Mouse (Mus musculus) intestine, postnatal 0 days (tissue): Measurements from ENCODE around the gene Sipa1l1. TPM values are rescaled to one million over a fixed set of nuclear protein-coding genes. Genes with fewer than 3 reads are reported as not detected.

Source experiments
- ATAC-seq: fragments of 200-750 bp; cut with Nextera tagmentation; 2 replicates; pipeline ENCODE4 v1.8.0; 2017; ENCODE audit warnings: mild to moderate bottlenecking, moderate TSS enrichment, moderate library complexity
- H3K27ac ChIP-seq: fragments of 300-500 bp; sonication (generic); 2 replicates; pipeline ENCODE4 v1.5.1; 2014; ENCODE audit warnings: mild to moderate bottlenecking, low read depth, low read length, moderate library complexity
- H3K27me3 ChIP-seq: fragments of 300-500 bp; sonication (generic); replicated peaks from 2 replicates; pipeline ENCODE4 v1.6.1; 2014; ENCODE audit warnings: low read length, mixed read lengths; ENCODE audit not compliant: control insufficient read depth, insufficient read depth
- H3K36me3 ChIP-seq: fragments of 300-500 bp; sonication (generic); 2 replicates; pipeline ENCODE4 v1.6.1; 2014; ENCODE audit warnings: mild to moderate bottlenecking, moderate library complexity; ENCODE audit not compliant: control insufficient read depth, insufficient read depth
- H3K4me1 ChIP-seq: fragments of 300-500 bp; sonication (generic); replicated peaks from 2 replicates; pipeline ENCODE4 v1.6.1; 2014; ENCODE audit warnings: antibody characterized with exemption, low read length, mixed read lengths; ENCODE audit not compliant: control insufficient read depth, insufficient read depth
- H3K4me2 ChIP-seq: fragments of 300-500 bp; sonication (generic); replicated peaks from 2 replicates; pipeline ENCODE4 v1.6.1; 2014; ENCODE audit warnings: low read depth, mild to moderate bottlenecking, moderate library complexity
- H3K4me3 ChIP-seq: fragments of 300-500 bp; sonication (generic); 2 replicates; pipeline ENCODE4 v1.5.1; 2014; ENCODE audit warnings: low read depth, low read length
- H3K9ac ChIP-seq: fragments of 300-500 bp; sonication (generic); 2 replicates; pipeline ENCODE4 v1.6.1; 2014; ENCODE audit warnings: mild to moderate bottlenecking, low read depth, low read length
- H3K9me3 ChIP-seq: fragments of 300-500 bp; sonication (generic); 2 replicates; pipeline ENCODE4 v1.6.1; 2016; ENCODE audit warnings: mixed run types; ENCODE audit not compliant: control insufficient read depth
- CTCF ChIP-seq: sonication (generic); IDR thresholded peaks from 2 replicates; pipeline ENCODE4 v1.5.1; 2016; ENCODE audit warnings: low read depth, mild to moderate bottlenecking, control low read depth, antibody characterized with exemption, moderate library complexity
- WGBS: fragments of 180-500 bp; shearing (Covaris S2); extraction: QIAGEN DNeasy Blood & Tissue Kit; methylation state at CpG from one replicate; pipeline ENCODE4 v1.1.7; 2014; 5-methylcytosine and 5-hydroxymethylcytosine counted together
- polyA plus RNA-seq: library from polyadenylated mRNA; unstranded; fragments of >200 nt; fragmentation: Nextera tagmentation; extraction: Ambion mirVana; gene quantifications from 2 replicates; pipeline ENCODE4 v1.2.1, GENCODE M21; 2015

Gene Sipa1l1
- polyA plus RNA-seq, 1 experiment from 2014 or later: 10.2 TPM

GRCm38 (mm10) chr12:82357431-82357830, 188.3 kb downstream of the Sipa1l1 start:
- Histone ChIP-seq H3K27ac (no peak overlapping the region), H3K4me2 (no peak overlapping the region), H3K9ac (no peak overlapping the region), H3K27me3 (no peaks in the 10 kb centered on the region), H3K36me3 (0 out of 2 replicates have a peak, but pooled peaks cover 5% of the 10 kb centered on the region), H3K4me1 (0 out of 2 replicates have a peak, but pooled peaks cover 4% of the 10 kb centered on the region), H3K4me3 (no peak overlapping the region), H3K9me3 (no peaks in the 10 kb centered on the region)
- TF ChIP-seq CTCF: no peak
- WGBS: 75% methylated on average over 5 of the region's 5 CpGs
- ATAC-seq: no peak

DNA sequence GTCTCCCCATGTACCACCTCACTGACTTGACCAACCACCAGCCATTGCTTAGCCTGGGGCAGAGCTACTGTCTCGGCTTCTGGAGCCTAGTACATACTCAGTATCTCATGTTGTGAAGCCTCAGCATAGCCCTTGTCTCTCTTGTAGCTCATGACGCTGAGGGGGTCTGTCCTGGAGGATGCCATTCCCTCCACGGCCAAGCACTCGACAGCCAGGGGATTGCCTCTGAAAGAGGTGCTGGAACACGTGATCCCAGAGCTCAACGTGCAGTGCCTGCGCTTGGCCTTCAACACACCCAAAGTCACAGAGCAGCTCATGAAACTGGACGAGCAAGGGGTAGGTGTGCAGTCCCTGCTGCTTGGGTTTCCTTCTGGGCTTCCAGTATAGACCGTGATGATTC, 193.7 kb downstream of the Sipa1l1 start:
- H3K27me3 ChIP-seq: no peaks in the 10 kb centered on the region
- no peak for ATAC-seq
- WGBS: 80% methylated on average over 9 of the region's 9 CpGs

GRCm38 (mm10) chr12:82364186-82364585, 195.1 kb downstream of the Sipa1l1 start:
- H3K27ac ChIP-seq: no peak overlapping the region
- H3K27me3 ChIP-seq: no peaks in the 10 kb centered on the region
- ATAC-seq: no peak
- no peak overlapping the region for H3K4me2 ChIP-seq
- H3K4me3 ChIP-seq: no peak overlapping the region
- no peak overlapping the region for H3K9ac ChIP-seq
- H3K36me3 ChIP-seq: peaks cover 9% of the 10 kb centered on the region; the same call in 1 of the 2 replicates
- peaks cover 9% of the 10 kb centered on the region; the same call in 1 of the 2 replicates for H3K4me1 ChIP-seq
- no peak for TF ChIP-seq CTCF
- WGBS: 49% methylated on average over 7 of the region's 7 CpGs
- H3K9me3 ChIP-seq: no peaks in the 10 kb centered on the region

More for the DNA sequence above, 193.7 kb downstream of the Sipa1l1 start:
- Histone ChIP-seq H3K36me3 (peaks cover 12% of the 10 kb centered on the region; the same call in 1 of the 2 replicates), H3K9ac (no peak overlapping the region), H3K27ac (no peak overlapping the region), H3K4me2 (no peak overlapping the region), H3K9me3 (no peaks in the 10 kb centered on the region), H3K4me1 (peaks cover 9% of the 10 kb centered on the region; the same call in 1 of the 2 replicates), H3K4me3 (no peak overlapping the region)
- no peak for TF ChIP-seq CTCF

DNA sequence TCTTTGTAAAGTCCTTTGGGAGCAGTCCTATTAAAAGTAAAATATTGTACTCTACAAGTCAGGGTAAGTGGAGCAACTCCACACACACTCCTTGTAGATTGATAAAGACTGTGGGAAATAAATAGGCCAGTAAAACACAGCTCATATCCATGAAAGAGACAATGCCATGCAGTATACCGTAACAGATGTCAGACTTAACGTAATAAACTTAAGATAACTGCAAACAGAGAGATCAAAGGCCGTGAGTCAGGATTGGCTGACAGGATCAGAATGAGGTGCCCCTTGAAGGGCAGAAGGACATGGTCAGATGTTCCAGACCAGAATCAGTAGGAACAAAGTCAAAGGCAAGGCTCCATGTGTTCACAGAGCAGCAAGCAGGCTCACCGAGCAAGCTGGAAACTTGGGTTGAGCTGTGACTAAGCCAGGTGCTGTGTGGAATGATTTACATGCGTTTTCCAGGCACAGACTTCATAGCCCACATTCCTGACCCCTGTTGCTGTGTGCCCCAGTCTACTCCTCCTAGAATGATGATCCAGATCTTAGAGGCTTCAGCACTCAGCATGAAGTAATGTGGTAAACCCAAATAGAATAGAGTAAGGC, 196.3 kb downstream of the Sipa1l1 start:
- ATAC-seq: peak; percentile 96
- peaks cover 9% of the 10 kb centered on the region; the same call in 1 of the 2 replicates for H3K4me1 ChIP-seq

DNA sequence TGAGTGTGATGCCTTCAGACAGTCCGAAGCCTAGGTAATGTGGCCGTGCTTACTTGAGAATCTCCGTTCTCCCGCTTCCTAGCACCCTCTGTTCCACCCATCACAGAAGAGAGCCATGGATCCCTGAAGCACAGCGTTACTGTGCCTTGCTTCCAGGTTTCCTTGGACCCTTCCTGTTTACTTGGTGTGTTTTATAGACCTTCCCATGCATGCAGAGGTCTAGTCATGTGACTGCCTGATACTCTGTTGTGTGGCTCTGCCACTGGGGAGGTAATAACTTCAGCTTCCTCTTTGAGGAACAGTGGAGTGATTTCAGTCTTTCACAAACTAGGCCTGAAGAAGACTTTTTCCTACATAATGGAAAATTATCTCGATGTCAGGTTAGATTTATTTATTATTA, 197.6 kb downstream of the Sipa1l1 start:
- peak overlapping the region; percentile 58; the same call in 1 of the 2 replicates for H3K27ac ChIP-seq
- peaks cover 9% of the 10 kb centered on the region; the same call in 1 of the 2 replicates for H3K4me1 ChIP-seq
- no peak overlapping the region for H3K4me3 ChIP-seq
- 80% methylated on average over 6 of the region's 6 CpGs for WGBS
- no peak for TF ChIP-seq CTCF
- H3K27me3 ChIP-seq: no peaks in the 10 kb centered on the region
- no peak for ATAC-seq
- no peaks in the 10 kb centered on the region for H3K9me3 ChIP-seq
- H3K4me2 ChIP-seq: no peak overlapping the region
- H3K9ac ChIP-seq: no peak overlapping the region
- H3K36me3 ChIP-seq: peaks cover 9% of the 10 kb centered on the region; the same call in 1 of the 2 replicates

More for the DNA sequence above, 196.3 kb downstream of the Sipa1l1 start:
- Histone ChIP-seq H3K36me3 (peaks cover 9% of the 10 kb centered on the region; the same call in 1 of the 2 replicates), H3K9me3 (no peaks in the 10 kb centered on the region), H3K27me3 (no peaks in the 10 kb centered on the region), H3K27ac (peak overlapping the region; percentile 58), H3K4me3 (no peak overlapping the region), H3K9ac (no peak overlapping the region), H3K4me2 (no peak overlapping the region)
- WGBS: 24% methylated on average over 5 of the region's 5 CpGs
- TF ChIP-seq CTCF: no peak

GRCm38 (mm10) chr12:82367345-82367744, 198.2 kb downstream of the Sipa1l1 start:
- TF ChIP-seq CTCF: no peak
- H3K4me2 ChIP-seq: no peak overlapping the region
- ATAC-seq: no peak
- H3K9ac ChIP-seq: no peak overlapping the region
- H3K4me1 ChIP-seq: peaks cover 9% of the 10 kb centered on the region; the same call in 1 of the 2 replicates
- no peak overlapping the region for H3K4me3 ChIP-seq
- 82% methylated on average over 2 of the region's 2 CpGs for WGBS
- no peaks in the 10 kb centered on the region for H3K27me3 ChIP-seq
- no peak overlapping the region for H3K27ac ChIP-seq
- H3K9me3 ChIP-seq: no peaks in the 10 kb centered on the region
- H3K36me3 ChIP-seq: peaks cover 12% of the 10 kb centered on the region; the same call in 1 of the 2 replicates
